Mouse (Mus musculus): ENCODE results near the gene Ing5. TPM values are rescaled to one million over a fixed set of nuclear protein-coding genes. Genes with fewer than 3 reads are reported as not detected.
"Not testable (repeated sequence)": the region's sequence is repeated elsewhere in the genome, so short reads cannot be mapped to it uniquely, and the experiment has no call there.

Ing5 gene
- 9.1 and 9.4 TPM in 2 replicates for polyA plus RNA-seq (2015; fragmentation: Nextera tagmentation; extraction: Ambion mirVana)

DNA sequence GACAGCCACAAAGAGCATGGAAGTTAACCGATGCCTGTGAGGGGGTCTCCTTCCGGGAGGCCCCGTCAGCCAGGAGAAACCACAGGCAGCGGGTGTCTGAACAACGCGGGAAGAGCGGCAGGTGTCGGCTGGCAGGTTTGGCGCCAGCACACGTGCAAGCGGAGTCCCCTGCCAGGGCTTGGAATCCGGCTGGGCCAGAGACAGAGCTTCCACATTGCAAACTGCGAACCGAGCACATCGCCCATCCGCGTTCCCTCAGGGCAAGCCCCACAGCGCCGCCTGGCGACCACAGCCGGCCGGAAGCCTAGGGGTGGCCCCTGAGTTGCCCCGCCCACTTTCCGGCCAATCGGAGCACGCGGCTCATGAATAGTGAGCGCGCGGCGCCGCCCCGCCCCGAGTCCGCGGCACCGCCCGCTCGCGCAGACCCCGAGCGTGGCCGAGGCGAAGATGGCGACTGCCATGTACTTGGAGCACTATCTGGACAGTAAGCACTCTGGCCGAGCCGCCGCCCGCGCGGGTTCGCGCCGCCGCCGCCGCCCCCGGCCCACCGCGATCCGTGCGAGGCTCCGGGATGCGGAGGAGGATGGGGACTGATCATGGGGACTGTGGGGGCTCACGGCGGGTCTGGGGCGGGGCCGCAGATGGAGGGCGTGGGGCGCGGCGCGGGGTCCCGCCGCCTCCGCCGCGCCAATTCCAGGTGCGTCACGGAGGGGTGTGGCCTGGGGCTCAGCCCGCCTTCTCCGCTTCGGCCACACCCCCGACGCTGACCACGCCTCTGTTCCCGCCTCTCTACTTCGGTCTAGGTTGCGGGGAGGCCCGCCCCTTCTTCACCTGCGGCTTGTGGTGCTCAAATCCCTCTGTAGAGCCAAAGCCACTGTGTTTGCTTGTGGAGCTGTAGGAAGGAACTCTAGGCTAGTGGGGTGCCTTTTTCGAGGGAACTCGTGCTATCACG, at the start of gene Ing5:
Ing5 (plus strand) TSS at position 410 of the 952 bp plus-strand sequence.
- Histone ChIP-seq H3K9me3 (ENCODE audit: control insufficient read depth, low read length) (no peaks in the 10 kb centered on the region), H3K4me3 (ENCODE audit: low read length) (peak within 1 kb of the TSS; percentile 84), H3K27ac (ENCODE audit: low read depth, low read length) (peak within 1 kb of the TSS; percentile 99), H3K4me2 (ENCODE audit: low read length) (peak within 1 kb of the TSS; percentile 91), H3K9ac (ENCODE audit: low read depth, low read length) (peak within 1 kb of the TSS; percentile 93), H3K36me3 (ENCODE audit: control insufficient read depth, insufficient read depth, low read length) (peaks cover 18% of the 10 kb centered on the region), H3K27me3 (replicated peaks; ENCODE audit: control insufficient read depth, insufficient read depth, low read length) (no peaks in the 10 kb centered on the region), H3K4me1 (ENCODE audit: control insufficient read depth, insufficient read depth, low read depth, low read length) (peaks cover 22% of the 10 kb centered on the region)
- peak; percentile 93 for ATAC-seq
- WGBS: under 1% methylated on average over 68 of the region's 94 CpGs

DNA sequence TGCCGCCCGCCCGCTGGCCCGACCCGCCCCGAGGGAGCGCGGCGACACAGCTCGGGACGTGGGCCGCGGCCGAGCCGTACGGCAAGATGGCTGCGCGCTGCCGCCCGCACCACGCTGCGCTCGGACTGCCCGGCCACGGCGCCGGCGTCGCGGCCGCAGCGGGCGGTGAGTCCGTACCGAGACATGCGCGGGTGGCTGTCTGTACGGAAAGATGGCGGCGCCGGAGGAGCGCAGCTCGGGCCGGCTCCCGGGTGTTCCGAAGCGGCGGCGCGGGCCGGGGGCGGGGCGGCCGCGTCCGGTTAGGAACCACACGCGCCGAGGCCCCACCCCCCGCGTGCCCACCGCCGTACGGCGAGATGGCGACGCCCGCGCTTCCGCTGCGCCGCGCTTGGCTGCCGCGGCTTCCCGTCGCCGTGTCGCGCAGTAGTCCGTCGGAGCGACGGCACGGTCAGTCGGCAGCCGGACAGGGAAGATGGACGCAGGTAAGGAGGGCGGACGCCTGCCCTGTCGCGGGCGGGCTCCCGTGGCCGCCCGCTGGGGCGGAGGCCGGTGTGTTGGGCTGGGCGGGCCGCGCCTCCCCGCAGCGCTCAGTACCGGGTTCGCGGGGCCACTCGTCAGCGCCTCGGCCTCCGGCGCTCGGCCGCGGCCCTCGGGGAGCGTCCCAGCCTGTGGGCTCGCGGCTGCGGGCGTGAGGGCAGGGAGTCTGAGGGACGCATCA, 49.0 kb upstream of the Ing5 start, which contains the start of gene Thap4:
Thap4 (minus strand) TSS at position 292 of the 718 bp plus-strand sequence.
- Histone ChIP-seq H3K27me3 (replicated peaks; ENCODE audit: control insufficient read depth, insufficient read depth, low read length) (no peaks in the 10 kb centered on the region), H3K4me1 (ENCODE audit: control insufficient read depth, insufficient read depth, low read depth, low read length) (peaks cover 24% of the 10 kb centered on the region), H3K4me3 (ENCODE audit: low read length) (peak within 1 kb of the TSS; percentile 98), H3K27ac (ENCODE audit: low read depth, low read length) (peak within 1 kb of the TSS; percentile 82), H3K36me3 (ENCODE audit: control insufficient read depth, insufficient read depth, low read length) (0 out of 2 replicates have a peak, but pooled peaks cover 2% of the 10 kb centered on the region), H3K4me2 (ENCODE audit: low read length) (peak within 1 kb of the TSS; percentile 79), H3K9me3 (ENCODE audit: control insufficient read depth, low read length) (no peaks in the 10 kb centered on the region), H3K9ac (ENCODE audit: low read depth, low read length) (peak within 1 kb of the TSS; percentile 92)
- under 1% methylated on average over 63 of the region's 121 CpGs for WGBS
- peak; percentile 95 for ATAC-seq

DNA sequence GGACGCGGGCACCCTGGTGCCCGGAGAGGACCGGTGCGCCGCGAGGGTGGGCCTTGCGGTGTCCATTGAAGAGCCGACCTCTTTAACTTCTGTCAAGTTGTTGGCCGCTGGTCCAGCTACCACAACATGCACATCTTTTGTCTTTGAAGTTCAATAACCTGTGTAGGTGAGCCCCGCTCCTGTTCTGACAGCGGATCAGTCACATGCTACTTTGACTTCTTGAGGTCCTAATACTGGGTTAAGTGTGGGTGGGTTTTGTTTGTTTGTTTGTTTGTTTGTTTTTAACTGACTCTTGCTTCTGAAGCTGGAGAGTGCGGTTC, 48.5 kb upstream of the Ing5 start:
- no peak; the same call in 1 of the 2 replicates for ATAC-seq
- no peaks in the 10 kb centered on the region for H3K27me3 ChIP-seq (replicated peaks; ENCODE audit: control insufficient read depth, insufficient read depth, low read length)
- peak overlapping the region; percentile 98 for H3K4me3 ChIP-seq (ENCODE audit: low read length)
- WGBS: under 1% methylated on average over 13 of the region's 13 CpGs
- H3K9me3 ChIP-seq (ENCODE audit: control insufficient read depth, low read length): no peaks in the 10 kb centered on the region
- H3K36me3 ChIP-seq (ENCODE audit: control insufficient read depth, insufficient read depth, low read length): no peaks in the 10 kb centered on the region
- peaks cover 24% of the 10 kb centered on the region for H3K4me1 ChIP-seq (ENCODE audit: control insufficient read depth, insufficient read depth, low read depth, low read length)
- H3K4me2 ChIP-seq (ENCODE audit: low read length): peak overlapping the region; percentile 66
- peak overlapping the region; percentile 92 for H3K9ac ChIP-seq (ENCODE audit: low read depth, low read length)
- H3K27ac ChIP-seq (ENCODE audit: low read depth, low read length): peak overlapping the region; percentile 82

DNA sequence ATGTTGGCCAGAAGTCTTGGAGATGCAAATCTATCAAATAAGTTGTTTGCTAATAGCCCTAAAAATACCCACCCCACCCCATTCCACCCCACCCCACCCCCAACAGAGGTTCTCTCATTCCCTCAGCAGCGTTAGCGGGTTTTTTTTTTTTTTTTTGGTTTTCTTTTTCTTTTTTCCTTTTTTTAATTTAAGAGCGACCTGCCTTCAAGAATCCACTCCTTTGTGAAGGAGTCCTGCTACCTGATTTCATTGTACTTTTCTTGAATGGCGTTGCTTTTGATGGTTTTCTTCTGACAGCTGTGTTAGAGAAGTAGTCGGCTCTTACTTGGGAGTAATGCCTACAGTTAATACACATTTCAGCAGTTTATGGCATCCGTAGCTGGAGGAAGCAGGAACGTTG, 48.1 kb upstream of the Ing5 start:
- no peak for ATAC-seq
- Histone ChIP-seq H3K27ac (ENCODE audit: low read depth, low read length) (no peak overlapping the region), H3K9me3 (ENCODE audit: control insufficient read depth, low read length) (no peaks in the 10 kb centered on the region), H3K4me1 (ENCODE audit: control insufficient read depth, insufficient read depth, low read depth, low read length) (peaks cover 24% of the 10 kb centered on the region), H3K36me3 (ENCODE audit: control insufficient read depth, insufficient read depth, low read length) (no peaks in the 10 kb centered on the region), H3K27me3 (replicated peaks; ENCODE audit: control insufficient read depth, insufficient read depth, low read length) (no peaks in the 10 kb centered on the region), H3K4me2 (ENCODE audit: low read length) (peak overlapping the region; percentile 66), H3K9ac (ENCODE audit: low read depth, low read length) (peak overlapping the region; percentile 92), H3K4me3 (ENCODE audit: low read length) (peak overlapping the region; percentile 98)
- WGBS: 29% methylated on average over 7 of the region's 7 CpGs

DNA sequence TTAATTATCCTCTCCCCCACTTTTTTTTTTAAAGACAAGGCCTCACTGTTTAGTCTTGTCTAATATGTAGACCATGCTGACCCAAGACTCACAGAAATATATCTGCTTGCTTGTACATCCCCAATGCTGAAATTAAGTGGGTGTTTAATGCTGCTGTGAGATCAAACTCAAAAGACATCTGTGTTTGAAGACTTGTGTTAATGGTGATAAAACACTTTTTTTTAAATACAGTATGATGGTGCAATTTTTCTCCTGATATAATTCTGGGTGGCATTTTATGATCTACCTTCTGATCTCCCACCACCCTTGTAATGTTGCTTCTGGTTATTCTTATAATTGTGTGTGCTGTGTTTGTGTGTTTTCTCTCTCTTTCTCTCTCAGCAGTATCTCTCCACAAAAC, 47.6 kb upstream of the Ing5 start:
- ATAC-seq: no peak
- no peak overlapping the region for H3K27ac ChIP-seq (ENCODE audit: low read depth, low read length)
- no peak overlapping the region for H3K9ac ChIP-seq (ENCODE audit: low read depth, low read length)

DNA sequence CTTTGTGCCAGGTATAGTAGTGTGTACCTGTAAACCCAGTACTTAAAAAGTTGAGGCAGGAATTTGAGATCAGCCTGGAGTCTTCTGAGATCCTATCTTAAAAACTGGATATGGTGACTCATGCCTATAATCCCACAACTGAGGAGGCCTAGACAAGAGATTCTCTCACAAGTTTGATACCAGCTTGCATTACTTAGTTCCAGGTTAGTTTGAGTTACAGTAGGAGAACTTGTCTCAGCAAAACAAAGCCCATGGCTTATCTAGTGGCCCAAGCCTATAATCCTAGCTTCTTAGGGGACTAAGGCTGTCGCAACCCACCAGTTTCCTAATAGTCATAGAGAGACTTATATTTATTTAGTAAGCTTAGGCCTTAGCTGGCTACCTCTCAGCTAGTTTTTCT, 43.7 kb upstream of the Ing5 start:
- Histone ChIP-seq H3K4me2 (ENCODE audit: low read length) (no peak overlapping the region), H3K4me1 (ENCODE audit: control insufficient read depth, insufficient read depth, low read depth, low read length) (peaks cover 15% of the 10 kb centered on the region), H3K36me3 (ENCODE audit: control insufficient read depth, insufficient read depth, low read length) (no peaks in the 10 kb centered on the region), H3K9me3 (ENCODE audit: control insufficient read depth, low read length) (no peaks in the 10 kb centered on the region), H3K9ac (ENCODE audit: low read depth, low read length) (no peak overlapping the region), H3K4me3 (ENCODE audit: low read length) (no peak overlapping the region), H3K27me3 (replicated peaks; ENCODE audit: control insufficient read depth, insufficient read depth, low read length) (no peaks in the 10 kb centered on the region), H3K27ac (ENCODE audit: low read depth, low read length) (no peak overlapping the region)
- ATAC-seq: no peak
- 92% methylated on average over 1 of the region's 1 CpGs for WGBS

More for the DNA sequence above, 47.6 kb upstream of the Ing5 start:
- Histone ChIP-seq H3K4me1 (ENCODE audit: control insufficient read depth, insufficient read depth, low read depth, low read length) (peaks cover 24% of the 10 kb centered on the region), H3K36me3 (ENCODE audit: control insufficient read depth, insufficient read depth, low read length) (no peaks in the 10 kb centered on the region), H3K27me3 (replicated peaks; ENCODE audit: control insufficient read depth, insufficient read depth, low read length) (no peaks in the 10 kb centered on the region), H3K4me3 (ENCODE audit: low read length) (no peak overlapping the region), H3K4me2 (ENCODE audit: low read length) (peak overlapping the region; percentile 66), H3K9me3 (ENCODE audit: control insufficient read depth, low read length) (no peaks in the 10 kb centered on the region)

DNA sequence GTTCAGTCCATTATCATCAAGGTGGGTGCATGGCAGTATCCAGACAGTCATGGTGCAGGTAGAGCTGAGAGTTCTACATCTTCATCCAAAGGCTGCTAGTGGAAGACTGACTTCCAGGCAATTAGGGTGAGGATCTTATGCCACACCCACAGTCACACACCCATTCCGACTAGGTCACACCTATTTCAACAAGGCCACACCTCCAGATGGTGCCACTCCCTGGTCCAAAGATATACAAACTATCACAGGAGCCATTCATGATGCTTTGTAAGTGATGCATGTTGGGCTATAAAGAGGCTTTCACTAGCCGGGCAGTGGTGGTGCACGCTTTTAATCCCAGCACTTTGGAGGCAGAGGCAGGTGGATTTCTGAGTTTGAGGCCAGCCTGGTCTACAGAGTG, 40.2 kb upstream of the Ing5 start:
- not testable (repeated sequence) for H3K9ac ChIP-seq (ENCODE audit: low read depth, low read length); H3K36me3 ChIP-seq (ENCODE audit: control insufficient read depth, insufficient read depth, low read length); ATAC-seq; H3K27ac ChIP-seq (ENCODE audit: low read depth, low read length); H3K4me2 ChIP-seq (ENCODE audit: low read length); H3K9me3 ChIP-seq (ENCODE audit: control insufficient read depth, low read length); H3K4me3 ChIP-seq (ENCODE audit: low read length); H3K4me1 ChIP-seq (ENCODE audit: control insufficient read depth, insufficient read depth, low read depth, low read length); H3K27me3 ChIP-seq (replicated peaks; ENCODE audit: control insufficient read depth, insufficient read depth, low read length)
- WGBS: 92% methylated on average over 3 of the region's 3 CpGs

DNA sequence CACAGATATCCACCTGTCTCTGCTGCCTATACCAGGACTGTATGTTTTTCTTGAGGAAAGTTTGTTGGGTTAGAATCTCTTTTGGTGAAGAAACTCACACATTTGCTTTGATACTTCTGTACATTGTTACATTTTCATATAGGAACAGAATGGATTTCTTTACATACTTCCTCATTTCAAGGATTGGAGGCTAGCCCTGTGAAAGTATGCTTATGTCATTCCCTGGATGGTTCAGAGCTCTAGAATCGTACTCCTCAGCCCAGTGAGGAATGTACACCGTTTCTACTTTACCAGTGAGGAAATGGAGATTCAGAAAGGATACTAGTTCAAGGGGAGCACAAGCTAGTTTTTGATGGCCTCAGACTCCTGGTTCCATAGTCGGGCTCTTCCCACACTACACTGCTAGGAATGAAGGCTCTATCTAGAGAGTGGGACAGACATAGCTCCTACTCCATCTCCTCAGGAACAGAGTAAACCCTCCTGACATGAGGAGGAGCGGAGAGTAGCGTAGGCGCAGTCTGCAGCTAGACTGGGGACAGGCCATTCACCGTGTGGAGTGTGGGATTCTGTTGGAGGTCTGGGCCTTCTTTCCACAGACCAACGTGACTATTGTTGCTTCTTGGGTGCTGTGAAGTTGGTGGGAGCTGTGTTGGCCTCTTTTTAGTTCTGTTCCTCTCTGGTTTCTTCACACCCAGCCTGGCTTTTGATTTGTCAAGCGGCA, 38.7 kb upstream of the Ing5 start:
- no peak overlapping the region for H3K9ac ChIP-seq (ENCODE audit: low read depth, low read length)
- ATAC-seq: no peak
- 95% methylated on average over 9 of the region's 9 CpGs for WGBS
- no peaks in the 10 kb centered on the region for H3K9me3 ChIP-seq (ENCODE audit: control insufficient read depth, low read length)
- no peaks in the 10 kb centered on the region for H3K27me3 ChIP-seq (replicated peaks; ENCODE audit: control insufficient read depth, insufficient read depth, low read length)
- H3K4me1 ChIP-seq (ENCODE audit: control insufficient read depth, insufficient read depth, low read depth, low read length): no peaks in the 10 kb centered on the region
- H3K27ac ChIP-seq (ENCODE audit: low read depth, low read length): no peak overlapping the region
- H3K4me3 ChIP-seq (ENCODE audit: low read length): no peak overlapping the region
- no peak overlapping the region for H3K4me2 ChIP-seq (ENCODE audit: low read length)
- no peaks in the 10 kb centered on the region; the same call in 1 of the 2 replicates for H3K36me3 ChIP-seq (ENCODE audit: control insufficient read depth, insufficient read depth, low read length)

All from hindbrain, embryonic 16.5 days (tissue).